Mouse (Mus musculus) forebrain, embryonic 11.5 days (tissue): ENCODE measurements at regions not wholly inside any gene's neighbourhood (a gene's known extent, or its start where the extent isn't known, plus 50 kb on each side); places are given as distances from the start of the nearest gene placed in this dataset.

Source experiments
- ATAC-seq: fragments of 200-750 bp; cut with Nextera tagmentation; replicated peaks from 2 replicates; pipeline ENCODE4 v1.8.0; 2017; ENCODE audit warnings: moderate TSS enrichment; ENCODE audit not compliant: low FRiP score
- DNase-seq: peaks from one replicate; pipeline ENCODE4 v3.0.0-alpha.2; 2017; ENCODE audit warnings: low spot score
- H3K27ac ChIP-seq: fragments of 300-500 bp; sonication (generic); 2 replicates; pipeline ENCODE4 v1.5.1; 2014; ENCODE audit warnings: low read depth, low read length
- H3K27me3 ChIP-seq: fragments of 300-500 bp; sonication (generic); 2 replicates; pipeline ENCODE4 v1.6.1; 2014; ENCODE audit warnings: mild to moderate bottlenecking, low read length, mixed read lengths; ENCODE audit not compliant: control insufficient read depth, insufficient read depth
- H3K36me3 ChIP-seq: fragments of 300-500 bp; sonication (generic); 2 replicates; pipeline ENCODE4 v1.6.1; 2014; ENCODE audit warnings: mild to moderate bottlenecking, low read length, moderate library complexity, mixed read lengths; ENCODE audit not compliant: control insufficient read depth, insufficient read depth
- H3K4me1 ChIP-seq: fragments of 300-500 bp; sonication (generic); replicated peaks from 2 replicates; pipeline ENCODE4 v1.6.1; 2014; ENCODE audit warnings: low read length, mixed read lengths; ENCODE audit not compliant: control insufficient read depth, insufficient read depth
- H3K4me2 ChIP-seq: fragments of 300-500 bp; sonication (generic); 2 replicates; pipeline ENCODE4 v1.6.1; 2014; ENCODE audit warnings: low read depth, mild to moderate bottlenecking, low read length, moderate library complexity, mixed read lengths; ENCODE audit not compliant: severe bottlenecking
- H3K4me3 ChIP-seq: fragments of 300-500 bp; sonication (generic); 2 replicates; pipeline ENCODE4 v1.5.1; 2014; ENCODE audit warnings: low read depth, low read length
- H3K9ac ChIP-seq: fragments of 300-500 bp; sonication (generic); 2 replicates; pipeline ENCODE4 v1.6.1; 2014; ENCODE audit warnings: low read length
- H3K9me3 ChIP-seq: fragments of 300-500 bp; sonication (generic); 2 replicates; pipeline ENCODE4 v1.6.1; 2016; ENCODE audit warnings: low read length, mixed read lengths; ENCODE audit not compliant: control insufficient read depth
- WGBS: fragments of 180-500 bp; shearing (Covaris S2); extraction: QIAGEN DNeasy Blood & Tissue Kit; methylation state at CpG from one replicate; pipeline ENCODE4 v1.1.7; 2014; 5-methylcytosine and 5-hydroxymethylcytosine counted together

DNA sequence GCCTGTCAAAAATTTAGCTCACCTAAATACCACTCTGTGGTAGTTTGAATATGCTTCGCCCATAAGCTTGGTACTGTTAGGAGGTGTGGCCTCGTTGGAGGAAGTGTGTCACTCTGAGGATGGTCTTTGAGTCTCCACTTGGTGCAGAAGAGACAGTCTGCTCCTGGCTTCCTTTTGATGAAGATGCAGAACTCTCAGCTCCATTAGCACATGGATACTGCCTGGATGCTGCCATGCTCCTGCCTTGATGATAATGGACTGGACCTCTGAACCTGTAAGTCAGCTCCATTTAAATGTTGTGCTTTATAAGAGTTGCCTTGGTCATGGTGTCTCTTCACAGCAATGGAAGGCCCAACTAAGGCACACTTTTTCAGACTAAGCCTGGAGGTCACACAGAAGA is 56.9 kb upstream of the Pik3r1 start:
- WGBS = 79% methylated on average over 2 of the region's 2 CpGs
- H3K27ac ChIP-seq = no peak overlapping the region
- no peak for DNase-seq
- no peaks in the 10 kb centered on the region for H3K27me3 ChIP-seq
- H3K9ac ChIP-seq = no peak overlapping the region
- H3K4me3 ChIP-seq = no peak overlapping the region
- ATAC-seq = no peak
- no peaks in the 10 kb centered on the region for H3K9me3 ChIP-seq
- H3K4me1 ChIP-seq = no peaks in the 10 kb centered on the region
- H3K4me2 ChIP-seq = no peak overlapping the region
- H3K36me3 ChIP-seq = no peaks in the 10 kb centered on the region

DNA sequence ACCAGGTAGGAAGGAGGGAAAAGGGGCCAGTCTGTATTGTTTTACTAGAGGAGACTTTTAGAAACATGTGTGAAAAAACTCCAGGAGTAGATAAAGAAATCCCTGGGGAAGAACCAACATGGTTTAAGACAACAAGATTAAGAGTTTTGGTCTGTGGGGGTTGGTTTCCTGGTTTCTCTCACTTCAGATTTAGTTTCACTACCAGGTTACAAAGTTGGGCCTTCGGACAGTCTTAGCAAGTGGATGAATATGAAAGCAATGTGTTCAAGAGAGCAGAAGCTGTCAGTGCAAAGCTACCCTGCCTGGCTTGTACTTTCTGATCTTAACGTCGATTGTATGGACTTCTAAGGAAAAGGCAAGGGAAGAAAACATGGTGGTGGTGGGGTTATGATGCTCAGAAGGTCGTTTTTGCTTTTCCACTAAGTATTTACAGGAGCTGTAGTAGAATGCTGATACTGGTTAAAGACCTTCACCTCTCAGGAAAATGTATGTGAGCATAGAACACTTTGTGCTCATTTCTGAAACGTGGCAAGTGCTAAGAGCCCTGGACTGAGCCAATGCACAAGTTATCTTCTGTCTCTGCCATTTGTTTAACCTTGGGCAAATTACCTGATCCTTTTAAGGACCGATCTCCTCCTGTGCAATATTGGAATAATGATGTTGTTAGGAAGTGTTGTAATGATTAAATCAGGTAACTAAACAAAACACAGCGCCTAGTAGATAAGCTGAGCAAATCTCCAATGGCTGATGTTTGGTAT is 64.0 kb upstream of the Pik3r1 start:
- no peak overlapping the region for H3K4me3 ChIP-seq
- no peaks in the 10 kb centered on the region for H3K9me3 ChIP-seq
- no peaks in the 10 kb centered on the region for H3K36me3 ChIP-seq
- no peaks in the 10 kb centered on the region for H3K27me3 ChIP-seq
- H3K4me2 ChIP-seq = no peak overlapping the region
- ATAC-seq (no peak), DNase-seq (no peak)
- H3K27ac ChIP-seq = no peak overlapping the region
- no peak overlapping the region for H3K9ac ChIP-seq
- H3K4me1 ChIP-seq = no peaks in the 10 kb centered on the region
- 79% methylated on average over 7 of the region's 7 CpGs for WGBS

DNA sequence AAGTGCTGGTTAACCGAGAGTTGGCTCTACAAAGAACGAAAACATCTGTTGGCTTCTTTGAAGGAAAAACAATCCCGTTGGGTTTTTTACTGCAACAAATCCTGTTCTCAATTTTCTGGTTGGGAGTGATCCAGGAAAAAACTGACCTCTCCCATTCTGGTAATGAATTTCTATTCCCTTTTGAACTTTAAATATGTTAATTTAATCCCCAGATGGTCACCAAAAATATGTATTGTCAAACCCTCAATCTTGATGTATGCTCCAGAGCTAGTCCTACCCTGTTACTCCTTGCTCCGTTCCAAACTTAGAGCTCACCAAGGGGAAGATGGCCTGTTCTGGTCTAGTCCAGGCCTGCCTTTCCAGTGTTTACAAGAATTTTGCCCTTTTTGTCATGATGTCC is 66.5 kb upstream of the Pik3r1 start:
- no peak overlapping the region for H3K9ac ChIP-seq
- no peaks in the 10 kb centered on the region for H3K27me3 ChIP-seq
- no peaks in the 10 kb centered on the region for H3K4me1 ChIP-seq
- WGBS = 87% methylated on average over 4 of the region's 4 CpGs
- no peak overlapping the region for H3K4me2 ChIP-seq
- DNase-seq = no peak
- H3K36me3 ChIP-seq = no peaks in the 10 kb centered on the region
- no peaks in the 10 kb centered on the region for H3K9me3 ChIP-seq
- H3K4me3 ChIP-seq = no peak overlapping the region
- no peak for ATAC-seq
- H3K27ac ChIP-seq = no peak overlapping the region

DNA sequence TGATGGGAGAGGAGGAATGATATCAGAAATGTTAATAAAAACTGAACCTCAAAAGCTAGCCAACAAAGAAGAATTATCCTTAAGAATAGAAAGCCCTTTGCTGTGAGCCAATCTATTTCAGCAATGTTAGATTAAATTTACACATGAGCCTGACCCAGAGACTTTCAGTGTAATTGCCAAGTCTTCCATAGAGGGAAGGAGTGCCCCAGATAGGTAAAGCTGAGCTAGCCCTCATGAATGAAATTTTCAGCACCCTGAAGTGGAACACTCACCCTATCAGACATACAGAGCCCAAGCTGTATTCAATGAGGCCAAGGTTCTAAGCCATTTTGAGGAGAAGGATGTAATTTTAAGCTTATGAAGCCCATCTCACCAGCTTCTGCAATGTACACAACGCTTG is 69.0 kb upstream of the Pik3r1 start:
- Histone ChIP-seq H3K4me1 (no peaks in the 10 kb centered on the region), H3K9me3 (no peaks in the 10 kb centered on the region), H3K9ac (no peak overlapping the region), H3K4me3 (no peak overlapping the region), H3K27me3 (no peaks in the 10 kb centered on the region), H3K36me3 (no peaks in the 10 kb centered on the region), H3K27ac (no peak overlapping the region), H3K4me2 (no peak overlapping the region)
- no peak for DNase-seq
- no peak for ATAC-seq
- 80% methylated on average over 1 of the region's 1 CpGs for WGBS

DNA sequence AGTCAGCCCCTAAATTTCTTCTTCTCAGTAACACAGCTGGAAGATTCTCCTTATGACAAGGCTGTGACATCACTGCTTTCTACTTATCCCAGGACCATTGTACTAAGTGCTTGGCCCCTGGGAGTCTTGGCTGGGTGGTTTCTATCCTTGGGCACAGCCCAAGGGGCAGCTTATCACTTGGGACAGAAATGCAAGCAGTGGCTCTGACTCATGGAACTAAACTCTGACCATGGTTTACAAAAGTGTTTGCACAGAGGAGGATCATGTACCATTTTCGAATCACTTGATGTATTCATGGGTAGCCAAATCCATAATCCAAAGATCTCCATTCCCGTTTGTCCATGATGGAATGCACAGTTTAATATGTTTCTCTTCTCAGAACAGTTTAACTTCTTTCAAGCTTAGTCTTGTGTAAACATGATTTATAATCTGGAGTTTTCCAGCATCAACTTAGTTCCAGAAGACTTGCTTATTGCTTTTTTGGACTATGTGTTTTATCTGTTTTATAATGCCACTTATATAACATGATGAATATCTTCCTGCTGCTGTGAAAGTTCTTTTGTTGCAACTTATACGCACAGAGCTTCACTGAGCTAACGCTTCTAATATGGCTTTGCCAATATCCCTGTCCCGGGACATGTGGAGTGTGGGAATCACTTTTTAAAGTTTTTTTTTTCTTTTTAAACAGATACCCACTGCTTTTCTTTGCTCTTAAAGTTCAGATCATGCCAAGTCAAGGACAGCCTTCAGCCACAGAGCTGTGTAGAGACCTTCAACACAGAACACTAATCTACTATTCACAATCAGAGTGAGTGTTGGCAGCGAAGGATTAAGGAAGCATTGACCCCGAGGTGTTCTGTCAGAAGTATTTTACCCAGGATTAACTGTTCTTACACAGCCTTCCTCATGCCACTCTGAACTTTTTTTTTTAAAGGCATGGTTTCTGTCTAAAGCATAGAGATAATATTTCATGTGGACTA is 76.7 kb upstream of the Pik3r1 start:
- no peak overlapping the region for H3K4me3 ChIP-seq
- H3K9ac ChIP-seq = no peak overlapping the region
- ATAC-seq = no peak
- 74% methylated on average over 7 of the region's 7 CpGs for WGBS
- no peaks in the 10 kb centered on the region for H3K4me1 ChIP-seq
- no peak for DNase-seq
- no peaks in the 10 kb centered on the region for H3K36me3 ChIP-seq
- no peaks in the 10 kb centered on the region for H3K9me3 ChIP-seq
- H3K27me3 ChIP-seq = no peaks in the 10 kb centered on the region
- no peak overlapping the region for H3K4me2 ChIP-seq
- H3K27ac ChIP-seq = no peak overlapping the region

DNA sequence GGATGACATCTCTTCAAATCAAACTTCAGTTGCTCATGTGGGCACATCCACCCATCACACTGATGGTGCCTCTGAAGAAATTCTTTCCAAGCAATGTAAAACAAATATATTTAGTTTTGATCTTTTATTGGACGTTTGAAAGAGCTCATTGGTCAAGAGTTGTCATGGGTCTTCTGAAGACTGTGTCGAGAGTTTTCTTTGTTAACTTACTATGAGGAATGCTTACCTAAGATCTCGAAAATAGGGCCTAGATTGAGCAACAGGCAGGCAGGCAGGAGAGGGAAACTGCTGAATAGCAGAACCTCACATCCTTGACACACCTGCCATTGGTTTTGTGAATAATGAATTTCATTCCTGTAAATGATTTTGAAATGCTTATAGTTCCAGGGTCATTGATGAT is 78.0 kb upstream of the Pik3r1 start:
- Histone ChIP-seq H3K4me2 (no peak overlapping the region), H3K4me1 (no peaks in the 10 kb centered on the region), H3K9me3 (no peaks in the 10 kb centered on the region), H3K9ac (no peak overlapping the region), H3K27me3 (no peaks in the 10 kb centered on the region), H3K27ac (no peak overlapping the region), H3K4me3 (no peak overlapping the region), H3K36me3 (no peaks in the 10 kb centered on the region)
- ATAC-seq = no peak
- DNase-seq = no peak
- WGBS = 78% methylated on average over 3 of the region's 3 CpGs

DNA sequence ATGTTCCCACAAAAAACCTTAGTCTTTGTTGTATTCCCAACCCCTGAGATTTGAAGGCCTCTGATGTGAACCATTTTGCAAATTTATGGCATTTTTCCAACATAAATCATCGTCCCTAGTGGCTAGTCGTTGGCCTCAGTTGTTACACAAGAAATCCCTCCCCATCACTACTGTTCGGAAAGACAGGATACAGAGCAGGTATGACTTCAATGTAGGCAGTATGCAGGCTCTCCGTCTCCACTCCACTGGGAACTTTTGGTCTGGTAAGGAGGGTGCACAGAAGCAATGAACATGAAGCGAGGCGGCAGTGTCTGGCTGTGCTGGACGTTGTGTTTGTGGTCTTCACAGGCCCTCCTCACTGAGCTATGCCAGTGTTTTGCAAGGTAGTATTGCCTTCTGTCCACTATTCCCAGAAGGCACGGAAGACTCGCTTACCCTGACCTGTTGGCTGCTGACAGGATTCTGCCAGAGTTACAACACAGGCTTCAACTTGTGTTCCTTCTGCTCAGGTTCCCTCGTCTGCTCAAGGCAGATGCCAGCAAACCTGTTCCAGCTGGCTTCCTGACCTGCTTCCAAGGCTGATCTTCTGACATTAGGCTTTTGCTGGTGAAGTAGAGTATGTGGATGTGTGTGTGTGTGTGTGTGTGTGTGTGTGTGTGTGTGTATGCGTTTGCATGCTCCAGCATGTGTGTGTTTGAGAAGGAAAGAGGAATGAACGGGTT is 80.0 kb upstream of the Pik3r1 start:
- Histone ChIP-seq H3K4me2 (no peak overlapping the region), H3K9me3 (no peaks in the 10 kb centered on the region), H3K27me3 (no peaks in the 10 kb centered on the region), H3K27ac (no peak overlapping the region), H3K9ac (no peak overlapping the region), H3K4me3 (no peak overlapping the region), H3K4me1 (no peaks in the 10 kb centered on the region), H3K36me3 (no peaks in the 10 kb centered on the region)
- no peak for ATAC-seq
- WGBS = 89% methylated on average over 12 of the region's 12 CpGs
- DNase-seq = no peak

DNA sequence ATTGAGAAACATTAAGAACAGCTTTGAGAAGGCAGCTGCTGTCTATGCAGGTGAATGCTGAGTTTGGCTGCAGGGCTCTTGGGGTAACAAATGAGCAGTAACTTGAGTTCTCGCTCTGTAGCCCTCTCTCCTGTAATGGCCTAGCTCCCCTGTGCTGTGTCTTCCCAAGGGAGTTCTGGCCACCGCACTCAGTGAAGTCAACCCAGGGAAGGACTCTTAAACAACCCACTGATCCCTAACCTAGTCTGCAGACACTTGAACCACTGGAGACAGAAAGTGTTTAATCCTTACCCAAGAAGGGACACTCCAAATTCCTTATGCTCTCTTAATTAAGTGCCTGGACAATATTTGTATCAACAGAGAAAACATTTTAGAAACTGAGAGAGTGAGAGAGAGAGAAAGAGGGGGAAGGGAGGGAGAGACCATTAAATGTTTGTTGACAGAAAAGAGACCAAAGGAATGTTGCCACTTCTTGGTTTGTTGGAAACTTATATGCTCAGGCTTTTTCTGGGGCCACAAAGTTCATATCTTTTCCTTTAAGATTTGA is 80.7 kb upstream of the Pik3r1 start:
- no peaks in the 10 kb centered on the region for H3K27me3 ChIP-seq
- ATAC-seq (no peak), DNase-seq (no peak)
- H3K36me3 ChIP-seq = no peaks in the 10 kb centered on the region
- H3K4me3 ChIP-seq = no peak overlapping the region
- H3K27ac ChIP-seq = no peak overlapping the region
- H3K4me2 ChIP-seq = no peak overlapping the region
- H3K9me3 ChIP-seq = no peaks in the 10 kb centered on the region
- H3K9ac ChIP-seq = no peak overlapping the region
- WGBS = 74% methylated on average over 2 of the region's 2 CpGs
- no peaks in the 10 kb centered on the region for H3K4me1 ChIP-seq
